Mouse (Mus musculus): ENCODE data around the gene Prmt3. TPM values are rescaled to one million over a fixed set of nuclear protein-coding genes. Genes with fewer than 3 reads are reported as not detected.

Gene Prmt3
- polyA plus RNA-seq, 1 experiment, result 13.1 TPM

DNA sequence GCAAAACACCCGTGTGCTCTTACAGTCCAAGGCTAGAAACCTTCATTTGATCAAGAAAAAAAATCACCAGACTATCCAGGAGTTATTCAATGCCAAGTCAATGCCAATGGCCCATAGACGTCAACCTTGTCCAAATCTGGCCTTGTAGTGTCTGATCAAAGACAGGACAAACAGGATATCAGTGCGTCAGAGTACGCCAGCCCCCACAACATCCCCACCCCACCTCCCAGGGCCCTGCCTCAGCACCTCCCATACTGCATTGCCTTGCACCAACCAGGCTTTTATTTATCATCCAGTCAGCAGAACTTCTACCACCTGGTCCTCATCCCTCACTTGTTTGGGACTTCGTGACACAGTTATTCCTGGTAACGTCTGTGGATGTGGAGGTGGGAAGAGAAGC lies 117.2 kb downstream of the Prmt3 start:
- 60% methylated on average over 6 of the region's 6 CpGs for WGBS
- Histone ChIP-seq H3K4me3 (replicated peaks; ENCODE audit: extremely low read depth, low read depth, low read length) (no peak overlapping the region), H3K4me1 (ENCODE audit: control insufficient read depth, insufficient read depth, low read length) (no peaks in the 10 kb centered on the region)
- DNase-seq, result no peak
- no peak for TF ChIP-seq POLR2A (IDR thresholded peaks at IDR 0.05; ENCODE audit: borderline replicate concordance, extremely low read depth, low read depth, low read length)
- no peak for TF ChIP-seq CTCF (IDR thresholded peaks at IDR 0.05; ENCODE audit: insufficient read depth, low read length)

DNA sequence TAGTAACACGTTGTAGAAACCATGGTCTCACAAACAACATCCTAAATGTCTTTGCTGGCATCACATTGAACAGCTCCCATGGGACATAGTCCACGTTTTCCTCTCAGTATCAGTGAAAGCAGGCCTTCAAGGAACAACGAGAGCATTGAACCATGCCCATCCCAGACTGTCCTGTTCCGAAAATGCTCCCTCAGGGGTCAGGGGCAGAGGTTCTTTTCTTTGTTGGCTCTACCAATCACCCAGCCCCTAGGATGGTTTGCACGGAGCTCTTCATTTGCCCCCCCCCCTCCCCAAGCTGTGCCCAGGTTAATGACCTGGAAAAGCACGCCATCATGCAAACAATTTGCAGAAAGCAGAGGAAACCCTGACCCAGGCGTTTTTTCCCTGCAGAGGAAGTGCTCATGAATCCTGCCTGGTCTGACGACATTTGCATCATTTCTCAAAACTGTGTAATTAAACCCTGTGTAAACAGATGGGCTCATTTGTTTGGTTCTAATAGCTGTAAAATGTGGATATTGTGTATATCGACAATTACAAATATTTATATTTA lies 123.9 kb downstream of the Prmt3 start:
- no peak overlapping the region for H3K4me3 ChIP-seq (replicated peaks; ENCODE audit: extremely low read depth, low read depth, low read length)
- DNase-seq, result no peak
- TF ChIP-seq POLR2A (IDR thresholded peaks at IDR 0.05; ENCODE audit: borderline replicate concordance, extremely low read depth, low read depth, low read length) (no peak), CTCF (IDR thresholded peaks at IDR 0.05; ENCODE audit: insufficient read depth, low read length) (no peak)
- no peaks in the 10 kb centered on the region for H3K4me1 ChIP-seq (ENCODE audit: control insufficient read depth, insufficient read depth, low read length)
- 32% methylated on average over 9 of the region's 9 CpGs for WGBS

DNA sequence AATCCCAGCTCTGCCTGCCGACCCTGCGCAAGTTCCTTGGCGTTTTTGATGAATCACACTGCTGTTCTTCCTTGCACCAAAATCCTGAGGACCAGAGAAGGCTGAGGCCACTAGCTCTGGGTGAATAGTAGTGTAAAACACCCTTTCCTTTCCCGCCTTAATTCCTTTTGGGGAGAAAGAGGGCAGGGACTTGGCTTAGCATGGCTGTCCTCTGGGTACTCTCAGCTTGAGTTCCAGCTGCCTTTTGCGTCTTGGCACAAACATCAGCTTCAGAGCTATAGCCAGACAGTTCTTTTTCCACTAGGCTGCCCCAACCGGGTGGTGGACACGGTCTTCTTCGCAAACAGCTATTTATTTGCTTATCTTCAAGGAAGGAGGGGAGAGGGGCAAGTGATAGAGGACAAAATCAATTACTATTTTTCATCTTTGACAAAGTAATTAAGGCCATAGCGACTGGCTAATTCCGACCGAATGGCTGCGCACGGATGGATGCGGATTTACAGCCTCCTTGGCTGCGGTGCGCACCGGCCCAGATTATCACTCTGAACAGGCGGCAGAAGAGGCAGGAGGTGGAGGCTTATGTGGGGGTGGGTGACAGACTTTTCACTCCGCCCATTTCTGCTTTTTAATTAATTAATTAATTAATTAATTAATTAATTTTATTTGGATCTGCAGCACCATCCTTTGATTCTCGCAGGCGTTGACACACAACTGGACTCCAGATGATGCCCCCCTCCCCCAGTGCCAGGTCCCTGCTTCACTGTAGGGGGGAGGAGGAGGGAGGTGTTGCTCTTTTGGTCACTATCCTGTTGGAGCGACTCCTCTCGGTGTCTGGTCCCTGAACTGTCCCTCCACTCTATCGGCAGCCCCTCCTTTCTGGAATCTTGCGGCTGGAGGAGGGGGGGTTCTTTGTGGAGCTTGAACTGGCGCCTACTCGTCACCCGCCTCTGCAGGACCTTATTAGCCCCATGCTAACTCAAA lies 129.3 kb downstream of the Prmt3 start:
- Histone ChIP-seq H3K4me1 (ENCODE audit: control insufficient read depth, insufficient read depth, low read length) (no peaks in the 10 kb centered on the region), H3K4me3 (replicated peaks; ENCODE audit: extremely low read depth, low read depth, low read length) (no peak overlapping the region)
- WGBS, result 6% methylated on average over 28 of the region's 28 CpGs
- TF ChIP-seq POLR2A (IDR thresholded peaks at IDR 0.05; ENCODE audit: borderline replicate concordance, extremely low read depth, low read depth, low read length) (no peak), CTCF (IDR thresholded peaks at IDR 0.05; ENCODE audit: insufficient read depth, low read length) (no peak)
- no peak for DNase-seq

Other genes with a start within 250 kb of the Prmt3 start
- gene Dbx1, start 141.5 kb upstream of the Prmt3 start, polyA plus RNA-seq (2012; rRNA removed), result not detected in 2 replicates
- gene Htatip2, start 19.2 kb upstream of the Prmt3 start, polyA plus RNA-seq (2012; rRNA removed), result 6.4 and 11.7 TPM in 2 replicates
- not detected in 2 replicates for gene Slc6a5, start 131.8 kb downstream of the Prmt3 start, polyA plus RNA-seq (2012; rRNA removed)
- gene Nell1, start 196.5 kb downstream of the Prmt3 start, polyA plus RNA-seq (2012; rRNA removed), result 0.20 and 0.28 TPM in 2 replicates